Mouse (Mus musculus): ENCODE measurements at regions not wholly inside any gene's neighbourhood (a gene's known extent, or its start where the extent isn't known, plus 50 kb on each side); places are given as distances from the start of the nearest gene placed in this dataset.

GRCm38 (mm10) chr6:99968889-99969288, 242.7 kb upstream of the Prok2 start:
- Histone ChIP-seq H3K4me2 (no peak overlapping the region), H3K27ac (no peak overlapping the region), H3K36me3 (no peaks in the 10 kb centered on the region), H3K4me3 (no peak overlapping the region), H3K27me3 (0 out of 2 replicates have a peak, but pooled peaks cover 5% of the 10 kb centered on the region), H3K9me3 (0 out of 2 replicates have a peak, but pooled peaks cover 4% of the 10 kb centered on the region), H3K9ac (no peak overlapping the region), H3K4me1 (peaks cover 23% of the 10 kb centered on the region)
- WGBS: 62% methylated on average over 5 of the region's 5 CpGs
- no peak for ATAC-seq (ENCODE audit: insufficient number of reproducible peaks, insufficient read depth, low FRiP score, low TSS enrichment, low read depth)

GRCm38 (mm10) chr6:99967465-99967864, 241.3 kb upstream of the Prok2 start:
- Histone ChIP-seq H3K4me3 (no peak overlapping the region), H3K4me2 (no peak overlapping the region), H3K27ac (no peak overlapping the region), H3K36me3 (no peaks in the 10 kb centered on the region), H3K27me3 (0 out of 2 replicates have a peak, but pooled peaks cover 3% of the 10 kb centered on the region), H3K9me3 (0 out of 2 replicates have a peak, but pooled peaks cover 4% of the 10 kb centered on the region), H3K9ac (no peak overlapping the region), H3K4me1 (peaks cover 15% of the 10 kb centered on the region)
- ATAC-seq (ENCODE audit: insufficient number of reproducible peaks, insufficient read depth, low FRiP score, low TSS enrichment, low read depth): no peak
- 85% methylated on average over 6 of the region's 6 CpGs for WGBS

- Histone ChIP-seq H3K27me3 (no peaks in the 10 kb centered on the region), H3K4me1 (peaks cover 18% of the 10 kb centered on the region), H3K36me3 (no peaks in the 10 kb centered on the region), H3K27ac (no peak overlapping the region), H3K9me3 (0 out of 2 replicates have a peak, but pooled peaks cover 4% of the 10 kb centered on the region), H3K4me3 (no peak overlapping the region), H3K4me2 (no peak overlapping the region), H3K9ac (no peak overlapping the region)
- 71% methylated on average over 3 of the region's 3 CpGs for WGBS
- no peak for ATAC-seq (ENCODE audit: insufficient number of reproducible peaks, insufficient read depth, low FRiP score, low TSS enrichment, low read depth)
These were observed 238.3 kb upstream of the Prok2 start for GRCm38 (mm10) chr6:99964540-99964939.

GRCm38 (mm10) chr6:99964007-99964406, 237.8 kb upstream of the Prok2 start:
- no peak for ATAC-seq (ENCODE audit: insufficient number of reproducible peaks, insufficient read depth, low FRiP score, low TSS enrichment, low read depth)
- 58% methylated on average over 4 of the region's 4 CpGs for WGBS
- H3K27ac ChIP-seq: no peak overlapping the region
- no peak overlapping the region for H3K4me3 ChIP-seq
- 0 out of 2 replicates have a peak, but pooled peaks cover 4% of the 10 kb centered on the region for H3K9me3 ChIP-seq
- peaks cover 21% of the 10 kb centered on the region for H3K4me1 ChIP-seq
- no peaks in the 10 kb centered on the region for H3K36me3 ChIP-seq
- no peaks in the 10 kb centered on the region for H3K27me3 ChIP-seq
- H3K4me2 ChIP-seq: no peak overlapping the region
- no peak overlapping the region for H3K9ac ChIP-seq

- no peak for ATAC-seq (ENCODE audit: insufficient number of reproducible peaks, insufficient read depth, low FRiP score, low TSS enrichment, low read depth)
- Histone ChIP-seq H3K9me3 (no peaks in the 10 kb centered on the region), H3K9ac (no peak overlapping the region), H3K4me1 (peaks cover 28% of the 10 kb centered on the region), H3K36me3 (no peaks in the 10 kb centered on the region), H3K4me2 (no peak overlapping the region), H3K27me3 (no peaks in the 10 kb centered on the region), H3K4me3 (no peak overlapping the region), H3K27ac (no peak overlapping the region)
- WGBS: 23% methylated on average over 4 of the region's 4 CpGs
These were observed 233.2 kb upstream of the Prok2 start for GRCm38 (mm10) chr6:99959371-99959770.

GRCm38 (mm10) chr6:99954832-99955830, 228.9 kb upstream of the Prok2 start:
- Histone ChIP-seq H3K27me3 (no peaks in the 10 kb centered on the region), H3K4me3 (no peak overlapping the region), H3K9ac (no peak overlapping the region), H3K4me1 (peaks cover 29% of the 10 kb centered on the region), H3K27ac (no peak overlapping the region), H3K4me2 (no peak overlapping the region), H3K9me3 (no peaks in the 10 kb centered on the region), H3K36me3 (no peaks in the 10 kb centered on the region)
- 69% methylated on average over 22 of the region's 22 CpGs for WGBS
- no peak for ATAC-seq (ENCODE audit: insufficient number of reproducible peaks, insufficient read depth, low FRiP score, low TSS enrichment, low read depth)

- H3K4me3 ChIP-seq: no peak overlapping the region
- no peaks in the 10 kb centered on the region for H3K36me3 ChIP-seq
- no peaks in the 10 kb centered on the region for H3K27me3 ChIP-seq
- no peak overlapping the region for H3K9ac ChIP-seq
- H3K4me1 ChIP-seq: peaks cover 19% of the 10 kb centered on the region
- WGBS: 63% methylated on average over 11 of the region's 11 CpGs
- no peak for ATAC-seq (ENCODE audit: insufficient number of reproducible peaks, insufficient read depth, low FRiP score, low TSS enrichment, low read depth)
- H3K9me3 ChIP-seq: no peaks in the 10 kb centered on the region
- no peak overlapping the region for H3K4me2 ChIP-seq
- H3K27ac ChIP-seq: no peak overlapping the region
These were observed 228.0 kb upstream of the Prok2 start for GRCm38 (mm10) chr6:99953980-99954776.

GRCm38 (mm10) chr6:99950811-99951210, 224.6 kb upstream of the Prok2 start:
- Histone ChIP-seq H3K36me3 (no peaks in the 10 kb centered on the region), H3K9me3 (no peaks in the 10 kb centered on the region), H3K4me3 (no peak overlapping the region), H3K27ac (no peak overlapping the region), H3K4me2 (no peak overlapping the region), H3K27me3 (no peaks in the 10 kb centered on the region), H3K4me1 (peaks cover 24% of the 10 kb centered on the region), H3K9ac (no peak overlapping the region)
- WGBS: 75% methylated on average over 8 of the region's 8 CpGs
- no peak for ATAC-seq (ENCODE audit: insufficient number of reproducible peaks, insufficient read depth, low FRiP score, low TSS enrichment, low read depth)

GRCm38 (mm10) chr6:99946917-99947316, 220.7 kb upstream of the Prok2 start:
- no peak for ATAC-seq (ENCODE audit: insufficient number of reproducible peaks, insufficient read depth, low FRiP score, low TSS enrichment, low read depth)
- Histone ChIP-seq H3K9ac (no peak overlapping the region), H3K4me3 (no peak overlapping the region), H3K4me2 (no peak overlapping the region), H3K27me3 (no peaks in the 10 kb centered on the region), H3K9me3 (no peaks in the 10 kb centered on the region), H3K4me1 (peaks cover 8% of the 10 kb centered on the region; the same call in 1 of the 2 replicates), H3K36me3 (no peaks in the 10 kb centered on the region), H3K27ac (no peak overlapping the region)
- 31% methylated on average over 2 of the region's 2 CpGs for WGBS

- Histone ChIP-seq H3K4me2 (no peak overlapping the region), H3K9ac (no peak overlapping the region), H3K9me3 (no peaks in the 10 kb centered on the region), H3K27me3 (no peaks in the 10 kb centered on the region), H3K4me3 (no peak overlapping the region), H3K27ac (no peak overlapping the region), H3K4me1 (peaks cover 8% of the 10 kb centered on the region; the same call in 1 of the 2 replicates), H3K36me3 (no peaks in the 10 kb centered on the region)
- 60% methylated on average over 3 of the region's 3 CpGs for WGBS
- no peak for ATAC-seq (ENCODE audit: insufficient number of reproducible peaks, insufficient read depth, low FRiP score, low TSS enrichment, low read depth)
These were observed 220.3 kb upstream of the Prok2 start for GRCm38 (mm10) chr6:99946481-99946880.

- Histone ChIP-seq H3K27me3 (peaks cover 4% of the 10 kb centered on the region; the same call in 1 of the 2 replicates), H3K4me2 (no peak overlapping the region), H3K27ac (no peak overlapping the region), H3K4me1 (peaks cover 8% of the 10 kb centered on the region; the same call in 1 of the 2 replicates), H3K9ac (no peak overlapping the region), H3K9me3 (no peaks in the 10 kb centered on the region), H3K36me3 (no peaks in the 10 kb centered on the region), H3K4me3 (no peak overlapping the region)
- WGBS: 82% methylated on average over 2 of the region's 2 CpGs
- ATAC-seq (ENCODE audit: insufficient number of reproducible peaks, insufficient read depth, low FRiP score, low TSS enrichment, low read depth): no peak
These were observed 219.5 kb upstream of the Prok2 start for GRCm38 (mm10) chr6:99945691-99946090.
